Mouse (Mus musculus): Measurements from ENCODE around the gene Cdc42bpa.

The Cdc42bpa gene

GRCm38 (mm10) chr1:179959721-179960542 is at the start of gene Cdc42bpa:
Cdc42bpa (plus strand) TSS chr1:179960472.
- peak; percentile 28 for DNase-seq (ENCODE audit: low read depth)

DNA sequence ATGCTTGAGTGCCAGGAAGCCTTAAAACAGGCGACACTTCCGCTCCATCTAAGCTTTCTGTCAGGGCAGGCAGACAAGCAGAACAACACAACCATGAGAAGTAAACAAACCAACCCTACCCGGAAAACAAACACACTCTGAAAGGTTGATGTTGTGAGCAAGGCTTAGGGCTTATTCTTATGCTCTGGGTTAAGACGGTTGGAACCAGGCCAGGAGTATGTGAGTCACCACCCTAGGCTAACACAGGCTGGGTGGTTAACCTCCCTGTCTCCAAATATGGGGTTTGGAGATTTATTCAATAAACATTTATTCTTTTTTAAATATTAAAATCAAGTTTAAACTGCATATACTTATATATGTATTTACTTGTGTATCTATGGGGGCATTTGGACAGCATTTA is 46.8 kb upstream of the Cdc42bpa start:
- peak; percentile 91 for DNase-seq (ENCODE audit: low read depth)

- no peak for DNase-seq (ENCODE audit: low read depth)
Observed at GRCm38 (mm10) chr1:179917036-179917435, 43.2 kb upstream of the Cdc42bpa start.

GRCm38 (mm10) chr1:179917481-179917880 is 42.8 kb upstream of the Cdc42bpa start:
- no peak for DNase-seq (ENCODE audit: low read depth)

DNA sequence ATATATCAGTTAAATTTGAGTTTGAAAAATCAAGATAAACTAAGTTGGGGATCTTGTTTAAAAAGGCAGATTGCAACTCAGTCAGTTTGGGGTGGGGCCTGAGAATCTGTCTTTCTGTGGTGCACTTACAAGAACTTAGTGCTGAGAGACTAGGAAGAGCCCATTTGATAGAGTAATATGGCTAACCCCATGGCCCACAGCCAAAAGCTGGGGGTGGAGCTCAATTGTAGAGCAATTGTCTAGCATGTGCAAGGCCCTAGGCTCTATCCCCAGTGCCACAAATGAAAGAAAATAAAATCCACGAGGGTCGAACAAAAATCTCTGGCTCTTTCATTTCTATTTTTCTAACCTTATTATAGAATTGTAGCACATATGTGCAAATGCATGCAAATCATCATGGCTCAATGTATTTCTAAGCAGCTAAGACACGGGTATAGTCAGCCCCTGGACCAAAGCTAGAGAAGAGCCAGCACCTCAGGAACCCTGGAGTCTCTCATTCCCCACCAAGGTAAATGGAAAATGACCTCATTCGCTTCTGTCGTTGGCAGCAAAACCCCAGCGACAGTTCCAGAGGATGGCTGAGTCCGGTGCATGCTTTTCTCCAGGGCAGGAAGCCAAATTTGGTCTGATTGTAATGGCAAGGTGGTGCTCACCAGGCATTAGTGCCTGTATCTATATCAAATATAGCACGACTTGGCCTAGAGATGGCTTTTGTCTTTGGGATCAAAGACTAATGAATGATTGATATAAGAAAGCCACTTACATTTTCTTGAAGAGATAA is 40.4 kb upstream of the Cdc42bpa start:
- no peak for DNase-seq (ENCODE audit: low read depth)

DNA sequence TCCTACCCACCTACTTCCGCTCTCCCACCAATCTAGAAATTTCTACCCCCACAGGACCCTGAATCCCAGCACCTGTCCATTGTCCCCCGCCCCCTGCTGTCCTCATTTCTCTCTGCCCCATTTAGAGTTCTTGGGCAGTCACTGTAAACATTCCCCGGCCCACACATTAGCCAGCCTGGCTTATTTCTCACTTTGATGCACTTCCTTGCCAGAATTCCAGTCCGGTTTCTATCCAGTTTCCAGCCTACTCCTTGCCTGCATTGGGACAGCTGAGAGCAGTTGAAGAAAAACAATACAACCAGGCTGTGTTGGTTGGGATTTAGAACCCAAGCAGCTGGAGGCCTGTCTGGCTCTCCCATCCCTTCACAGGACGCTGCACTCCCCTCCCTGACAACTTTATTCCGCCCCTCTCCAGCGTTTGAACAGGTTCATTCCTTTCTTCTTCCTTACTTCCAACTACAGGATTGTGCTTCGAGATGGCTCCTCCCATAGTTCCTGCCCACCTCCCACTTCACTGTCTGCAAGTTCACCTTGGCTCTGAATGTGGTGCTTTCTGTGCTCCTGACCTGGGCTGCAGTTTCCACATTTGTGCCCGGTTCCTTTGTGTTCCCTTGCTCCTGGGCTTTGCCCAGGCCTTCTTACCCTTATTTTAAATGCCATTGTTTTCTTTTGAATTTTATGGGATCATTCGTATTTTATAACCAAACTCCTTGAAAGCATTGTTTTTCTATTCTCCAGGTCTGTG is 36.4 kb upstream of the Cdc42bpa start:
- DNase-seq (ENCODE audit: low read depth), result no peak

GRCm38 (mm10) chr1:179926240-179926639 is 34.0 kb upstream of the Cdc42bpa start:
- DNase-seq (ENCODE audit: low read depth), result no peak

DNA sequence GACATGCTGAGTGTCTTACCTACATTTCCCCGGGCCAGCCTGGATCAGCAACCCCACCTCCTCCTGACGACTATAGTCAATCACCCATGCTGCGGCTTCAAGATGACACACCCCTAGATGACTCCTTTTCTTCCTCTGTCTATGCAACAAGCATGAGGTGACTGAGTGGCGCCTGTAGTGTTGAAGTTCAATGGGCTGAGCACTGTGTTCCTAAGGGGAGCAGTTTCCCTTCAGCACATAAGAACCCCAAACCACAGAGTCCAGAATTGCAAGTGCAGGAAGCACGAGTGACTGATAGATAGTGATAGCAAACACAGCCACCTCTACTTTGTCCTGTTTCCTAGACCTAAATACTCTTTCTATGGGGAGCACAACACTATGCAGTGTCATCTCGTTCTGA is 33.2 kb upstream of the Cdc42bpa start:
- peak; percentile 52 for DNase-seq (ENCODE audit: low read depth)

- no peak for DNase-seq (ENCODE audit: low read depth)
Observed at GRCm38 (mm10) chr1:179928822-179929221, 31.4 kb upstream of the Cdc42bpa start.

DNA sequence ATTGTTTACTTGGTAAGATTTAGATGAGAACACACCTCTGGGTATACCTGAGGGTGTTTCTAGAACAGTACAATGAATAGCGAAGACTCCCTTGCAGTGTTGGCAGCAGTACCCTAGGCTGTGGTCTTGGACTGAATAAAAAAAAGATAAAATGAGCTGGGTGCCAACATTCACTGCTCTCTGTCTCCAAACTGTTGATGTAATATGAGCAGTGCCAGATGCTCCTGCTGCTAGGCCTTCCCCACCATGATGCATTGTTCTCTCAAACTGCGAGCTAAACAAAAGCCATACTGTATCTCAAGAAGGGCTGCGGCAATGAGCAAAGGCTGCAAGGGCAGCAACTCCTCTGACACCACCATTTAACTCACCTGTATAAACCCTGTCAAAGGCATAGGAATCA is 29.0 kb upstream of the Cdc42bpa start:
- no peak for DNase-seq (ENCODE audit: low read depth)

DNA sequence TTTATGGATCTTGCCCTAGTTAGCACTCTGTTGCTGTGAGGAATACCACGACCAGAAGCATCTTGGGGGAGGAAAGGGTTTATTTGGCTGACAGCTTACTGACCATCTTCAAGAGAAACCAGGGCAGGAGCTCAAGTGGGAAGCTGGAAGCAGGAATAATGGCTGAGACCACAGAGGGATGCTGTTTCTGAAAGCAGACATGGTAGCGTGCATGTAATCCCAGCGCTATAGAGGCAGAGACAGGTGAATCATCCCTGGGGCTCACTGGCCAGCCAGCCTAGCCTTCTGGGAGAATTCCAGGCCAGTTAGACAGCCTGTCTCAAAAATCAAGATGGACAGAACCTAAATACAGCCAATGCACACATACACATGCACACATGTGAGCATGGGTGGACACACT is 26.2 kb upstream of the Cdc42bpa start:
- no peak for DNase-seq (ENCODE audit: low read depth)

GRCm38 (mm10) chr1:179940071-179940786 is 20.0 kb upstream of the Cdc42bpa start:
- no peak for DNase-seq (ENCODE audit: low read depth)

- no peak for DNase-seq (ENCODE audit: low read depth)
Observed at GRCm38 (mm10) chr1:179940787-179941352, 19.4 kb upstream of the Cdc42bpa start.

- peak; percentile 62 for DNase-seq (ENCODE audit: low read depth)
Observed at GRCm38 (mm10) chr1:179945017-179945416, 15.3 kb upstream of the Cdc42bpa start.

DNA sequence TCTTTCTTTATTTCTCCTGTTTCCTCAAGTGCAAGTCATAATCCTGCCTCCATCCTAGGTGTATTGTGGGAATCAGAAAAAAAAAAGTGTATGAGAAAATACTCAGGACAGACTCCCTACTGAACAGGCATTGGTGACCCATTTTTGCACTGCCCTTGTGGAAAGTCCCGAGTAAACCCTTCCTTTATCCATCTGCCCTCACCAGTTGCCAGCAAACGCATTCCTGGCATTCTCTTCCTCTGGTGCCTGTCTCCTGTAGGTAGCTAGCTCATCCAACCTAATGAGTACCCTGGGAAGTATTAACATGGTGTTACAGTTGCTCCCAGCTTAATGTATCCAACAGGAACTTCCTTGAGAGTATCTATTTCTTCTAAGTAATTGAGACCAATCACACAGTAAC is 13.7 kb upstream of the Cdc42bpa start:
- DNase-seq (ENCODE audit: low read depth), result no peak

DNA sequence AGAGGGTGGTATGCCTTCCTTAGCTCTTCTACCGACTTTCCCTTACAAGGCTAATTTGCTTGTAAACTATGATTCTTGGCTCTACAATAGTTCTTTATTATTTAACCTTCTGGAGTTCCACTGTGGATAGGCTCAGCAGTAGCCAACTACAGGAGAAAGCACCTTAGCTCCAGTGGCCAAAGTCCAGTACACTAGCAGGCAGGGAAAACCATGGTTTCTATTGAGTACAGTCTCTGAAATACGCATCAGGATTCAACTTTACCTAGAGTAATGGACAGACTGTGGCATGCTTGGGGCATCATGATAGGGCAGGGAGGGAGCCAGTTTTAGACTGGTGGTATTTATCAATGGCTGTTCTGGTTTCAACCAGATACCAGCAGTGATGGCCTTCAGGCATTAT is 12.6 kb upstream of the Cdc42bpa start:
- no peak for DNase-seq (ENCODE audit: low read depth)

DNA sequence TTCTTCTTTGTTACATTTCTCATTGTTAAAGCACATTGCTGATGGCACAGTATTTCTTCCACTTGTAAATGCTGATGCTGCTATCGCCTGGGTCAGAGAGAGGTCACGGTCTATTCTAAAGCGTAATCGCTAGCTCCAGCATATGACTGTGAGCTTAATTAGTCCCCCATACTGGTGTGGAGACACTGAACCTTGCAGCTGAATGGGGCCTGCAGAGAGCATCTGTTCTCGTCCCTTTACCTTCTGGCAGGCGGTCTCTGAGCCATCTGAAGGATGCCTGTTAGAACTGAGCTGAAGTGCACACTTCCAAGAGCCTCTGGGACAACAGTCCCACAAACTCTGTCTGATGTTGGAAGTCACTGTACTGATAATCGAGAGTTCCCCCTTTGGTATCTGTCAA is 8.7 kb upstream of the Cdc42bpa start:
- no peak for DNase-seq (ENCODE audit: low read depth)

GRCm38 (mm10) chr1:179953251-179953650 is 7.0 kb upstream of the Cdc42bpa start:
- DNase-seq (ENCODE audit: low read depth), result no peak

GRCm38 (mm10) chr1:179957431-179957830 is 2.8 kb upstream of the Cdc42bpa start:
- no peak for DNase-seq (ENCODE audit: low read depth)

- no peak for DNase-seq (ENCODE audit: low read depth)
Observed at GRCm38 (mm10) chr1:179958871-179959720, 1.2 kb upstream of the Cdc42bpa start.

DNA sequence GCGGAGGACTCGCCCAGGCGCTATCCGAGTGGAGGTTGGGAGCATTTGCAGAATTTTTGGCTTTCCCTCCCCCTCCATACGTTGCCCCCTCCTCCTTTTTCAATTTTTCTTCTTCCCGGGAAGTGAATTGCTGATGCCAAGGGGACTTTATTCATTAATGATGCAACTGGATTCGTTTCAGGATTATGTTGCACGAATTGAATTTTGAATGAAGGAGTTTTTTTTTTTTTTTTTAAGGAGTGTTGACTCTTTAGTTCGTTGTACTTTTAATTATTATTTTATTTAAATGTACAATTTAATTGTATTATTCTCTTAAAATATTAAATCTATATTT is 238 bp downstream of the Cdc42bpa start:
- no peak for DNase-seq (ENCODE audit: low read depth)
